In genomic region chr3:27767188-27767587, GRCm38 (mm10) we compare ENCODE assay signal across 14 mouse cellular contexts.
"Had no signal": no experiment of that assay in that cellular context is flagged by ENCODE, and none has a peak within 500 bp of the region (broad histone marks: within the 10 kb centered on the region; RNA-seq: fewer than 3 reads in every experiment).

No protein-coding gene starts in this region.

- H3K4me1 ChIP-seq: midbrain, embryonic 15.5 days had no signal

- DNase-seq: kidney, adult 8-10 months; layer of hippocampus, adult 9-11 months; layer of hippocampus, postnatal 36 days; retina, postnatal 1 day; right cerebral cortex, postnatal 4 days; spleen, adult 18-20 months; thymus, postnatal 4 days had no signal

- H3K4me3 ChIP-seq: limb, embryonic 15.5 days; liver, embryonic 15.5 days; midbrain, embryonic 15.5 days; neural tube, embryonic 13.5 days had no signal

- H3K27me3 ChIP-seq: limb, embryonic 15.5 days; liver, embryonic 15.5 days; midbrain, embryonic 15.5 days; neural tube, embryonic 13.5 days had no signal

- ATAC-seq: intestine, postnatal 0 days had no signal

- H3K9ac ChIP-seq: limb, embryonic 15.5 days; liver, embryonic 15.5 days; lung, embryonic 14.5 days; midbrain, embryonic 15.5 days; neural tube, embryonic 13.5 days had no signal

- H3K4me2 ChIP-seq: limb, embryonic 15.5 days; liver, embryonic 15.5 days; lung, embryonic 14.5 days; midbrain, embryonic 11.5 days; midbrain, embryonic 15.5 days; neural tube, embryonic 13.5 days had no signal

- H3K36me3 ChIP-seq: limb, embryonic 15.5 days; liver, embryonic 15.5 days; midbrain, embryonic 15.5 days; neural tube, embryonic 13.5 days had no signal

- H3K9me3 ChIP-seq: limb, embryonic 15.5 days; liver, embryonic 15.5 days; midbrain, embryonic 15.5 days; neural tube, embryonic 13.5 days had no signal

- H3K27ac ChIP-seq: midbrain, embryonic 15.5 days; neural tube, embryonic 13.5 days had no signal
